Mouse (Mus musculus) forebrain, embryonic 14.5 days (tissue): ENCODE measurements at regions not wholly inside any gene's neighbourhood (a gene's known extent, or its start where the extent isn't known, plus 50 kb on each side); places are given as distances from the start of the nearest gene placed in this dataset.

Experiments
- ATAC-seq: fragments of 200-750 bp; cut with Nextera tagmentation; 2 replicates; pipeline ENCODE4 v1.8.0; 2017; ENCODE audit warnings: mild to moderate bottlenecking, moderate library complexity
- DNase-seq: peaks from one replicate; pipeline ENCODE4 v3.0.0-alpha.2; 2015; ENCODE audit warnings: low spot score
- H3K27ac ChIP-seq: fragments of 300-500 bp; sonication (generic); 2 replicates; pipeline ENCODE4 v1.5.1; 2014; ENCODE audit warnings: low read depth, mild to moderate bottlenecking, control low read depth, low read length, moderate library complexity
- H3K27me3 ChIP-seq: fragments of 300-500 bp; sonication (generic); replicated peaks from 2 replicates; pipeline ENCODE4 v1.6.1; 2014; ENCODE audit warnings: low read length, control low read depth, mixed read lengths; ENCODE audit not compliant: control insufficient read depth, insufficient read depth
- H3K36me3 ChIP-seq: fragments of 300-500 bp; sonication (generic); 2 replicates; pipeline ENCODE4 v1.6.1; 2014; ENCODE audit warnings: low read length, control low read depth; ENCODE audit not compliant: control insufficient read depth, insufficient read depth
- H3K4me1 ChIP-seq: fragments of 300-500 bp; sonication (generic); 2 replicates; pipeline ENCODE4 v1.6.1; 2014; ENCODE audit warnings: antibody characterized with exemption, low read length, control low read depth; ENCODE audit not compliant: control insufficient read depth, insufficient read depth
- H3K4me2 ChIP-seq: fragments of 300-500 bp; sonication (generic); 2 replicates; pipeline ENCODE4 v1.6.1; 2014; ENCODE audit warnings: mild to moderate bottlenecking, control low read depth, low read length
- H3K4me3 ChIP-seq: fragments of 300-500 bp; sonication (generic); 2 replicates; pipeline ENCODE4 v1.5.1; 2014; ENCODE audit warnings: low read depth, low read length, control low read depth
- H3K9ac ChIP-seq: fragments of 300-500 bp; sonication (generic); 2 replicates; pipeline ENCODE4 v1.6.1; 2014; ENCODE audit warnings: mild to moderate bottlenecking, low read length, control low read depth, moderate library complexity
- H3K9me3 ChIP-seq: fragments of 300-500 bp; sonication (generic); replicated peaks from 2 replicates; pipeline ENCODE4 v1.6.1; 2016; ENCODE audit warnings: low read length, control low read depth, mixed read lengths; ENCODE audit not compliant: control insufficient read depth
- WGBS: fragments of 180-500 bp; shearing (Covaris S2); extraction: QIAGEN DNeasy Blood & Tissue Kit; methylation state at CpG from one replicate; pipeline ENCODE4 v1.1.7; 2014; 5-methylcytosine and 5-hydroxymethylcytosine counted together

- no peak overlapping the region for H3K27ac ChIP-seq
- no peaks in the 10 kb centered on the region for H3K4me1 ChIP-seq
- no peaks in the 10 kb centered on the region for H3K27me3 ChIP-seq
- ATAC-seq (no peak), DNase-seq (peak; percentile 1)
- H3K9ac ChIP-seq, result no peak overlapping the region
- no peak overlapping the region for H3K4me3 ChIP-seq
- 48% methylated on average over 4 of the region's 4 CpGs for WGBS
- H3K36me3 ChIP-seq, result no peaks in the 10 kb centered on the region
- no peak overlapping the region for H3K4me2 ChIP-seq
- H3K9me3 ChIP-seq, result no peaks in the 10 kb centered on the region
Measured at GRCm38 (mm10) chr14:106190721-106191120, 84.7 kb downstream of the Trim52 start.

GRCm38 (mm10) chr14:106193583-106193982 lies 87.6 kb downstream of the Trim52 start:
- H3K4me2 ChIP-seq, result no peak overlapping the region

GRCm38 (mm10) chr14:106194104-106194503 lies 88.1 kb downstream of the Trim52 start:
- DNase-seq (no peak), ATAC-seq (no peak)
- Histone ChIP-seq H3K27me3 (no peaks in the 10 kb centered on the region), H3K9me3 (no peaks in the 10 kb centered on the region), H3K4me2 (no peak overlapping the region), H3K27ac (no peak overlapping the region), H3K9ac (no peak overlapping the region), H3K4me1 (no peaks in the 10 kb centered on the region), H3K36me3 (no peaks in the 10 kb centered on the region), H3K4me3 (no peak overlapping the region)
- 84% methylated on average over 1 of the region's 1 CpGs for WGBS

More at GRCm38 (mm10) chr14:106193583-106193982, 87.6 kb downstream of the Trim52 start:
- no peak overlapping the region for H3K27ac ChIP-seq
- no peaks in the 10 kb centered on the region for H3K9me3 ChIP-seq
- no peaks in the 10 kb centered on the region for H3K36me3 ChIP-seq
- no peaks in the 10 kb centered on the region for H3K4me1 ChIP-seq
- 90% methylated on average over 2 of the region's 2 CpGs for WGBS
- DNase-seq (no peak), ATAC-seq (no peak)
- H3K4me3 ChIP-seq, result no peak overlapping the region
- no peaks in the 10 kb centered on the region for H3K27me3 ChIP-seq
- H3K9ac ChIP-seq, result no peak overlapping the region

GRCm38 (mm10) chr14:106197826-106198225 lies 91.8 kb downstream of the Trim52 start:
- DNase-seq (no peak), ATAC-seq (no peak)
- 79% methylated on average over 1 of the region's 1 CpGs for WGBS
- Histone ChIP-seq H3K9me3 (no peaks in the 10 kb centered on the region), H3K27me3 (no peaks in the 10 kb centered on the region), H3K4me2 (no peak overlapping the region), H3K36me3 (no peaks in the 10 kb centered on the region), H3K9ac (no peak overlapping the region), H3K4me1 (no peaks in the 10 kb centered on the region), H3K4me3 (no peak overlapping the region), H3K27ac (no peak overlapping the region)

GRCm38 (mm10) chr14:106199109-106199508 lies 93.1 kb downstream of the Trim52 start:
- Histone ChIP-seq H3K4me3 (no peak overlapping the region), H3K27me3 (no peaks in the 10 kb centered on the region), H3K27ac (no peak overlapping the region), H3K36me3 (no peaks in the 10 kb centered on the region), H3K4me1 (no peaks in the 10 kb centered on the region), H3K9ac (no peak overlapping the region), H3K4me2 (no peak overlapping the region), H3K9me3 (no peaks in the 10 kb centered on the region)
- WGBS, result 93% methylated on average over 2 of the region's 2 CpGs
- ATAC-seq (no peak), DNase-seq (no peak)

GRCm38 (mm10) chr14:106199536-106200319 lies 93.7 kb downstream of the Trim52 start:
- H3K27me3 ChIP-seq, result no peaks in the 10 kb centered on the region
- no peak for ATAC-seq
- DNase-seq, result peak; percentile 30

GRCm38 (mm10) chr14:106211062-106211461 lies 105.1 kb downstream of the Trim52 start:
- H3K4me1 ChIP-seq, result no peaks in the 10 kb centered on the region
- WGBS, result 84% methylated on average over 2 of the region's 2 CpGs
- ATAC-seq (no peak), DNase-seq (no peak)
- no peak overlapping the region for H3K27ac ChIP-seq
- H3K27me3 ChIP-seq, result no peaks in the 10 kb centered on the region
- H3K9me3 ChIP-seq, result no peaks in the 10 kb centered on the region
- H3K4me2 ChIP-seq, result no peak overlapping the region
- no peak overlapping the region for H3K4me3 ChIP-seq
- no peaks in the 10 kb centered on the region for H3K36me3 ChIP-seq
- no peak overlapping the region for H3K9ac ChIP-seq

More at GRCm38 (mm10) chr14:106199536-106200319, 93.7 kb downstream of the Trim52 start:
- Histone ChIP-seq H3K4me1 (no peaks in the 10 kb centered on the region), H3K4me3 (no peak overlapping the region), H3K36me3 (no peaks in the 10 kb centered on the region), H3K9ac (no peak overlapping the region), H3K4me2 (no peak overlapping the region), H3K9me3 (no peaks in the 10 kb centered on the region), H3K27ac (no peak overlapping the region)
- 38% methylated on average over 1 of the region's 1 CpGs for whole genome bisulfite sequencing

GRCm38 (mm10) chr14:106217681-106218080 lies 111.7 kb downstream of the Trim52 start:
- no peak overlapping the region for H3K4me3 ChIP-seq
- H3K4me2 ChIP-seq, result no peak overlapping the region
- H3K9me3 ChIP-seq, result no peaks in the 10 kb centered on the region
- H3K4me1 ChIP-seq, result no peaks in the 10 kb centered on the region
- no peaks in the 10 kb centered on the region for H3K36me3 ChIP-seq
- H3K9ac ChIP-seq, result no peak overlapping the region
- no peak for ATAC-seq
- H3K27me3 ChIP-seq, result no peaks in the 10 kb centered on the region
- no peak overlapping the region for H3K27ac ChIP-seq
- DNase-seq, result no peak
- WGBS, result 85% methylated on average over 3 of the region's 3 CpGs

- ATAC-seq, result no peak
- WGBS, result 84% methylated on average over 5 of the region's 5 CpGs
- H3K4me3 ChIP-seq, result no peak overlapping the region
Measured at GRCm38 (mm10) chr14:106219293-106219797, 113.3 kb downstream of the Trim52 start.

More at GRCm38 (mm10) chr14:106219293-106219797, 113.3 kb downstream of the Trim52 start:
- Histone ChIP-seq H3K27ac (no peak overlapping the region), H3K9ac (no peak overlapping the region), H3K36me3 (no peaks in the 10 kb centered on the region), H3K9me3 (no peaks in the 10 kb centered on the region), H3K4me1 (no peaks in the 10 kb centered on the region), H3K27me3 (no peaks in the 10 kb centered on the region), H3K4me2 (no peak overlapping the region)
- no peak for DNase-seq
